Mouse (Mus musculus) neutrophil, adult 65 days (primary cell): ENCODE data around the gene Smim15. TPM values are rescaled to one million over a fixed set of nuclear protein-coding genes. Genes with fewer than 3 reads are reported as not detected.

Source experiments
- total RNA-seq: library from RNA; stranded (reverse); gene quantifications from 2 replicates; pipeline ENCODE4 v1.2.4, GENCODE M21; 2023

Gene Smim15
- total RNA-seq = 17.5 and 22.5 TPM in 2 replicates

GRCm38 (mm10) chr13:108044222-108044941 is at the start of gene Smim15:
Gene Smim15, plus strand, starts transcription at chr13:108044446.

Other genes with a start within 250 kb of the Smim15 start
- gene Ndufaf2, start 114.2 kb downstream of the Smim15 start, total RNA-seq = 1.8 and 2.2 TPM in 2 replicates
- 5.9 and 6.7 TPM in 2 replicates for gene Ercc8, start 114.3 kb downstream of the Smim15 start, total RNA-seq
- 7.1 and 7.6 TPM in 2 replicates for gene Elovl7, start 170.0 kb downstream of the Smim15 start, total RNA-seq